Mouse (Mus musculus) erythroid progenitor cell, adult 5-6 weeks (primary cell): ENCODE results near the gene Ccdc113. TPM values are rescaled to one million over a fixed set of nuclear protein-coding genes. Genes with fewer than 3 reads are reported as not detected.
A peak's percentile ranks its signal among the peaks of the same experiment; 100 is the strongest.

Experiments used
- ATAC-seq: replicated peaks from 2 replicates; pipeline ENCODE4 v1.8.0; 2016; ENCODE audit warnings: moderate number of reproducible peaks, mild to moderate bottlenecking, moderate TSS enrichment, inconsistent platforms; ENCODE audit not compliant: poor library complexity, low FRiP score, severe bottlenecking
- total RNA-seq, 2 experiments: library from RNA; stranded (forward) in 1 of 2; stranded (reverse) in 1 of 2; fragments of 150-400 nt in 1 of 2; fragments of 186-747, 209-891 nt in 1 of 2; gene quantifications; 2 replicates each; pipeline versions ENCODE4 v1.2.3 to v1.2.4; 2015 to 2017; ENCODE audit warnings: low replicate concordance in 2 of 2

Gene Ccdc113
- total RNA-seq (2015; ENCODE audit: low replicate concordance) (not detected in 2 replicates), total RNA-seq (2017; ENCODE audit: low replicate concordance) (2.7 TPM in 1 of 2 replicates, not detected in the other)

GRCm38 (mm10) chr8:95533584-95534387, at the start of gene Ccdc113:
TSS of gene Ccdc113 (plus strand) at chr8:95534085.
- peak; percentile 69 for ATAC-seq

GRCm38 (mm10) chr8:95487800-95488697, 45.8 kb upstream of the Ccdc113 start:
- ATAC-seq: no peak

GRCm38 (mm10) chr8:95488698-95489332, 45.1 kb upstream of the Ccdc113 start:
- ATAC-seq: peak; percentile 92

- no peak for ATAC-seq
Observed at GRCm38 (mm10) chr8:95490006-95490405, 43.9 kb upstream of the Ccdc113 start, which contains the start of gene Csnk2a2. TSS of gene Csnk2a2 (minus strand) at chr8:95490039.

- ATAC-seq: no peak
Observed at GRCm38 (mm10) chr8:95492057-95492456, 41.8 kb upstream of the Ccdc113 start.

GRCm38 (mm10) chr8:95495444-95495843, 38.4 kb upstream of the Ccdc113 start:
- no peak for ATAC-seq

GRCm38 (mm10) chr8:95496420-95496819, 37.5 kb upstream of the Ccdc113 start:
- ATAC-seq: no peak

GRCm38 (mm10) chr8:95497821-95498220, 36.1 kb upstream of the Ccdc113 start:
- ATAC-seq: no peak

GRCm38 (mm10) chr8:95499266-95500064, 34.4 kb upstream of the Ccdc113 start:
- no peak for ATAC-seq

- ATAC-seq: no peak
Observed at GRCm38 (mm10) chr8:95500436-95500835, 33.4 kb upstream of the Ccdc113 start.

- ATAC-seq: no peak
Observed at GRCm38 (mm10) chr8:95502431-95502830, 31.5 kb upstream of the Ccdc113 start.

- ATAC-seq: no peak
Observed at GRCm38 (mm10) chr8:95504835-95505234, 29.1 kb upstream of the Ccdc113 start.

- no peak for ATAC-seq
Observed at GRCm38 (mm10) chr8:95505606-95506005, 28.3 kb upstream of the Ccdc113 start.

GRCm38 (mm10) chr8:95506245-95506644, 27.6 kb upstream of the Ccdc113 start:
- no peak for ATAC-seq

GRCm38 (mm10) chr8:95512257-95512656, 21.6 kb upstream of the Ccdc113 start:
- no peak for ATAC-seq

- no peak for ATAC-seq
Observed at GRCm38 (mm10) chr8:95513219-95513618, 20.7 kb upstream of the Ccdc113 start.

GRCm38 (mm10) chr8:95516928-95517327, 17.0 kb upstream of the Ccdc113 start:
- no peak for ATAC-seq

- ATAC-seq: no peak
Observed at GRCm38 (mm10) chr8:95523991-95524390, 9.9 kb upstream of the Ccdc113 start.

GRCm38 (mm10) chr8:95528194-95528593, 5.7 kb upstream of the Ccdc113 start:
- ATAC-seq: no peak
